Mouse (Mus musculus): Measurements from ENCODE around the gene Gc. TPM values are rescaled to one million over a fixed set of nuclear protein-coding genes. Genes with fewer than 3 reads are reported as not detected.

The Gc gene
- polyA plus RNA-seq, 1 experiment = not detected

- Histone ChIP-seq H3K4me1 (ENCODE audit: control insufficient read depth, insufficient read depth, low read length) (no peaks in the 10 kb centered on the region), H3K4me3 (ENCODE audit: insufficient read depth, low read length) (no peak overlapping the region), H3K27ac (ENCODE audit: insufficient read depth, low read length) (no peak overlapping the region)
- TF ChIP-seq CTCF (IDR thresholded peaks at IDR 0.05; ENCODE audit: extremely low read depth, insufficient read depth, low read length) (no peak), POLR2A (IDR thresholded peaks at IDR 0.05; ENCODE audit: extremely low read depth, insufficient read depth, low read length) (no peak)
These were observed 76.4 kb downstream of the Gc start for GRCm38 (mm10) chr5:89381340-89381739.

- Histone ChIP-seq H3K4me1 (ENCODE audit: control insufficient read depth, insufficient read depth, low read length) (no peaks in the 10 kb centered on the region), H3K27ac (ENCODE audit: insufficient read depth, low read length) (no peak overlapping the region), H3K4me3 (ENCODE audit: insufficient read depth, low read length) (no peak overlapping the region)
- TF ChIP-seq POLR2A (IDR thresholded peaks at IDR 0.05; ENCODE audit: extremely low read depth, insufficient read depth, low read length) (no peak), CTCF (IDR thresholded peaks at IDR 0.05; ENCODE audit: extremely low read depth, insufficient read depth, low read length) (no peak)
These were observed 87.6 kb downstream of the Gc start for GRCm38 (mm10) chr5:89370140-89370539.

- Histone ChIP-seq H3K4me1 (ENCODE audit: control insufficient read depth, insufficient read depth, low read length) (no peaks in the 10 kb centered on the region), H3K27ac (ENCODE audit: insufficient read depth, low read length) (no peak overlapping the region), H3K4me3 (ENCODE audit: insufficient read depth, low read length) (no peak overlapping the region)
- TF ChIP-seq CTCF (IDR thresholded peaks at IDR 0.05; ENCODE audit: extremely low read depth, insufficient read depth, low read length) = no peak
- TF ChIP-seq POLR2A (IDR thresholded peaks at IDR 0.05; ENCODE audit: extremely low read depth, insufficient read depth, low read length) = no peak
These were observed 89.5 kb downstream of the Gc start for GRCm38 (mm10) chr5:89368045-89368743.

Other genes starting within 250 kb of the Gc start
- gene Npffr2, start 69.5 kb upstream of the Gc start, polyA plus RNA-seq (2012; rRNA removed) = not detected in 2 replicates

Measured in cortical plate, adult 2 months (tissue).